8 mouse cellular contexts compared by ENCODE assay signal in the genomic region with DNA sequence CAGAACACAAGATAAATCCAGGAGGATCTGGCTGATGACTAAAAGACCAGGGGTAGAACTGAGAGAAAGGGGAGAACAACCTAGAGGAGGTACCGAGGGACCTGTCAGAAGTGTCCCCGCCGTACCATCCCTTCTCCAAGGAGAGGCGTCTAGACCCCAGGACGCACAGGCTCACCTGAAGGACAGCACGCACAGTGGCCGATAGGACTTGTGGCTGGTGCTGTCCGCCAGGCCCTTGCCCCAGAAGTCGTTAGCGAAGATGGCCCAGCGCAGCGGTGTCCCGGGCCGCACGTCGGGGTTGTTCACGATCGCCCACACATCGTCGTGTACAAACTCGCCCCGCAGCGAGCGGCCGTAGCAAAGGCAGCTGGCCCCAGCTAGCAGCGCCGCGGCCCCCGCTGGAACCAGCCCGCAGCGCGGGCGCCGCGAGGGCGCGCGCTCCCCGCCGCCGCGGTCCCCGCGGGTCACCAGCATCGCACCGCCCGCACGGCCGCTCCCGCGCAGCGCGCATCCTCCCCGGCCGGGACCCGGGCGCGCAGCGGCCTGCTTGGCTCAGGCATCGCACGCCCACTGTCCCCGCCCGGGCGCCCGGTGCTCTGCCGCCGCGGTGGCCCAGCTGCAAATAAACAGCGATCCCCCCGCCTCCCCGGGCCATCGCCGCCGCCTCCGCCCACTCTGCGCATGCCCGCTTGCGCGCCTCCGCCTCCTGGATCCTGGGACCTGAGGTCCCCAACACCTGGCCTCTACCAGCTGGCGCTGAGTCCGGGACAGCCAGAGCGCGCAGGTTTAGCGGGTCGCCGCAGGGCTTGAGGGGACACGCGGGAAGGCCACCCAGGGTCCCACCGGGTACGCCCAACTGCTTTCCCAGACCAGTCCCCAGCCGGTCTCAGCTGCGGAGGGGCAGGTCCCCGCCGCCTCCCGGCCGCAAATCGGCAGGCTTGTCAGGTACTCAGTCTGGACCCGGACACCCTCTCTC. TPM values are rescaled to one million over a fixed set of nuclear protein-coding genes. Genes with fewer than 3 reads are reported as not detected.
DNase-seq lines count a peak whose midpoint lies in the region; ATAC-seq and TF ChIP-seq lines count a peak whose summit lies in the region.

A gene (minus strand): TSS at position 664 of the 976 bp plus-strand sequence.

- peak within 1 kb of the TSS; percentile 25 for H3K27ac ChIP-seq in forebrain, embryonic 15.5 days (replicated peaks)
- H3K27ac ChIP-seq in heart, postnatal 0 days (ENCODE audit: low read depth), result peak within 1 kb of the TSS; percentile 58
- no peak within 1 kb of the TSS for H3K27ac ChIP-seq in thymus, adult 2 months (ENCODE audit: control insufficient read depth, insufficient read depth, low read length)

- peak within 1 kb of the TSS; percentile 57 for H3K9ac ChIP-seq in forebrain, embryonic 15.5 days (replicated peaks)
- peak within 1 kb of the TSS; percentile 76 for H3K9ac ChIP-seq in heart, postnatal 0 days (replicated peaks; ENCODE audit: low read depth, low read length)

- WGBS in forebrain, embryonic 15.5 days, result under 1% methylated on average over 96 of the region's 99 CpGs
- under 1% methylated on average over 77 of the region's 99 CpGs for WGBS in heart, postnatal 0 days
- 2% methylated on average over 89 of the region's 99 CpGs for WGBS in thymus, adult 2 months

- peak; percentile 26 for DNase-seq in 3134 (ENCODE audit: extremely low read depth, insufficient read length, low spot score)
- DNase-seq in c-Kit-positive CD71-negative TER-119-negative erythroid progenitor cells, embryonic 14.5 days (ENCODE audit: low read depth), result peak; percentile 17
- peak; percentile 57 for DNase-seq in heart, postnatal 0 days (ENCODE audit: low spot score)
- peak; percentile 78 to 86 for DNase-seq in kidney, postnatal 36 days
- peak; percentile 81 to 84 for DNase-seq in lung, adult 18-20 months
- DNase-seq in ovary, adult 18-20 months (ENCODE audit: low spot score), result peak; percentile 67
- DNase-seq in thymus, adult 2 months, result peak; percentile 11

- no peak for TF ChIP-seq EP300 in heart, postnatal 0 days (IDR thresholded peaks at IDR 0.05; ENCODE audit: low read depth)

- TF ChIP-seq POLR2A in thymus, adult 2 months (IDR thresholded peaks at IDR 0.05; ENCODE audit: control insufficient read depth, extremely low read depth, insufficient read depth, low read length, poor library complexity), result no peak

- peak within 1 kb of the TSS; percentile 92 for H3K4me2 ChIP-seq in forebrain, embryonic 15.5 days (replicated peaks)
- H3K4me2 ChIP-seq in heart, postnatal 0 days (ENCODE audit: low read depth, low read length), result peak within 1 kb of the TSS; percentile 88

- H3K4me1 ChIP-seq in forebrain, embryonic 15.5 days, result peaks cover 21% of the 10 kb centered on the region
- peaks cover 10% of the 10 kb centered on the region for H3K4me1 ChIP-seq in heart, postnatal 0 days (ENCODE audit: control insufficient read depth, insufficient read depth)
- H3K4me1 ChIP-seq in thymus, adult 2 months (replicated peaks; ENCODE audit: control insufficient read depth, insufficient read depth, low read length), result peaks cover 7% of the 10 kb centered on the region; the same call in 1 of the 2 replicates

- no peaks in the 10 kb centered on the region for H3K9me3 ChIP-seq in forebrain, embryonic 15.5 days
- 0 out of 2 replicates have a peak, but pooled peaks cover 3% of the 10 kb centered on the region for H3K9me3 ChIP-seq in heart, postnatal 0 days (replicated peaks; ENCODE audit: control insufficient read depth, low read length)

- ATAC-seq in forebrain, embryonic 15.5 days (replicated peaks), result peak; percentile 83
- ATAC-seq in heart, postnatal 0 days (ENCODE audit: insufficient read depth, low read depth), result peak; percentile 72

- H3K36me3 ChIP-seq in forebrain, embryonic 15.5 days, result no peaks in the 10 kb centered on the region
- no peaks in the 10 kb centered on the region for H3K36me3 ChIP-seq in heart, postnatal 0 days (replicated peaks; ENCODE audit: control insufficient read depth, insufficient read depth, low read length)
- no peaks in the 10 kb centered on the region for H3K36me3 ChIP-seq in thymus, adult 2 months (ENCODE audit: control insufficient read depth, insufficient read depth, low read length)

- peaks cover 13% of the 10 kb centered on the region for H3K27me3 ChIP-seq in forebrain, embryonic 15.5 days
- no peaks in the 10 kb centered on the region for H3K27me3 ChIP-seq in heart, postnatal 0 days (ENCODE audit: control insufficient read depth, insufficient read depth, low read length)
- H3K27me3 ChIP-seq in thymus, adult 2 months (ENCODE audit: control insufficient read depth, insufficient read depth, low read length), result peaks cover 12% of the 10 kb centered on the region; the same call in 1 of the 2 replicates

- peak within 1 kb of the TSS; percentile 61 for H3K4me3 ChIP-seq in forebrain, embryonic 15.5 days
- H3K4me3 ChIP-seq in heart, postnatal 0 days (ENCODE audit: low read depth, low read length), result peak within 1 kb of the TSS; percentile 91
- H3K4me3 ChIP-seq in thymus, adult 2 months (ENCODE audit: control insufficient read depth, insufficient read depth, low read length), result peak within 1 kb of the TSS; percentile 32

- TF ChIP-seq CTCF in heart, postnatal 0 days (IDR thresholded peaks at IDR 0.05; ENCODE audit: low read depth), result no peak
- no peak for TF ChIP-seq CTCF in thymus, adult 2 months (IDR thresholded peaks at IDR 0.05; ENCODE audit: borderline replicate concordance, control insufficient read depth, extremely low read depth, insufficient read depth, low read length, poor library complexity)

RNA-seq across cellular contexts. Expression of the gene that starts here (rescaled TPM):
- polyA plus RNA-seq in forebrain, embryonic 15.5 days (2015; fragmentation: Nextera tagmentation; extraction: Ambion mirVana), result 2.6 TPM in 2 replicates
- total RNA-seq in heart, postnatal 0 days (2014; rRNA removed; ENCODE audit: low replicate concordance), result 28.9 and 39.8 TPM in 2 replicates
- 2.4 and 2.5 TPM in 2 replicates for polyA plus RNA-seq in heart, postnatal 0 days (2015; fragmentation: Nextera tagmentation; extraction: Ambion mirVana)
- 3.7 and 6.4 TPM in 2 replicates for polyA plus RNA-seq in thymus, adult 2 months (2012; rRNA removed)

Comparison
In these comparisons a context has a peak if more than half of its experiments do, and no peak if none do; other contexts are left out.
1. DNase-seq: peak in every context shown above with its lines; median percentile 82 in lung, adult 18-20 months; 82 in kidney, postnatal 36 days; 67 in ovary, adult 18-20 months; 57 in heart, postnatal 0 days; 26 in 3134; 17 in c-Kit-positive CD71-negative TER-119-negative erythroid progenitor cells, embryonic 14.5 days; 11 in thymus, adult 2 months.
2. H3K4me3 ChIP-seq: peak in every context shown above with its lines; median percentile 91 in heart, postnatal 0 days; 61 in forebrain, embryonic 15.5 days; 32 in thymus, adult 2 months.